In genomic region chr4:153208215-153208614, GRCm38 (mm10) we compare ENCODE assay signal across 30 mouse cellular contexts.
DNase-seq lines count a peak whose midpoint lies in the region; ATAC-seq lines count a peak whose summit lies in the region.
"Had no signal": no experiment of that assay in that cellular context is flagged by ENCODE, and none has a peak within 500 bp of the region (broad histone marks: within the 10 kb centered on the region; RNA-seq: fewer than 3 reads in every experiment).

No protein-coding gene starts in this region.

- H3K27me3 ChIP-seq in kidney, embryonic 15.5 days: peaks cover 3% of the 10 kb centered on the region; the same call in 1 of the 2 replicates
- H3K27me3 ChIP-seq in midbrain, embryonic 11.5 days (ENCODE audit: control insufficient read depth, insufficient read depth, low read length): peaks cover 27% of the 10 kb centered on the region
- peaks cover 79% of the 10 kb centered on the region for H3K27me3 ChIP-seq in midbrain, embryonic 13.5 days
- H3K27me3 ChIP-seq in limb, embryonic 10.5 days (ENCODE audit: low read depth, poor library complexity, severe bottlenecking): peaks cover 13% of the 10 kb centered on the region
- H3K27me3 ChIP-seq: CH12.LX; forebrain, embryonic 15.5 days; heart, embryonic 12.5 days; heart, embryonic 15.5 days; Patski had no signal

- peak overlapping the region; percentile 19; the same call in 1 of the 2 replicates for H3K27ac ChIP-seq in kidney, embryonic 15.5 days
- no peak overlapping the region for H3K27ac ChIP-seq in midbrain, embryonic 11.5 days (ENCODE audit: low read depth, low read length)
- no peak overlapping the region for H3K27ac ChIP-seq in midbrain, embryonic 13.5 days
- H3K27ac ChIP-seq in limb, embryonic 10.5 days: peak overlapping the region; percentile 71
- H3K27ac ChIP-seq: embryonic facial prominence, embryonic 10.5 days; embryonic facial prominence, embryonic 13.5 days; forebrain, embryonic 12.5 days; forebrain, embryonic 15.5 days; heart, embryonic 15.5 days had no signal

- H3K4me3 ChIP-seq in kidney, embryonic 15.5 days (replicated peaks): no peak overlapping the region
- H3K4me3 ChIP-seq in midbrain, embryonic 11.5 days (ENCODE audit: low read depth, low read length): no peak overlapping the region
- no peak overlapping the region for H3K4me3 ChIP-seq in midbrain, embryonic 13.5 days (replicated peaks)
- H3K4me3 ChIP-seq in limb, embryonic 10.5 days: no peak overlapping the region
- H3K4me3 ChIP-seq: embryonic facial prominence, embryonic 10.5 days; embryonic facial prominence, embryonic 13.5 days; erythroblast, embryonic 14.5 days; forebrain, embryonic 12.5 days; forebrain, embryonic 15.5 days; heart, embryonic 12.5 days; heart, embryonic 15.5 days; hindbrain, embryonic 10.5 days; hindbrain, embryonic 13.5 days had no signal

- WGBS in kidney, embryonic 15.5 days: 36% methylated on average over 6 of the region's 6 CpGs
- 76% methylated on average over 6 of the region's 6 CpGs for WGBS in midbrain, embryonic 11.5 days
- 70% methylated on average over 6 of the region's 6 CpGs for WGBS in midbrain, embryonic 13.5 days
- 84% methylated on average over 6 of the region's 6 CpGs for WGBS in limb, embryonic 10.5 days

- no peak overlapping the region for H3K9ac ChIP-seq in kidney, embryonic 15.5 days
- no peak overlapping the region for H3K9ac ChIP-seq in midbrain, embryonic 11.5 days (ENCODE audit: low read length)
- no peak overlapping the region for H3K9ac ChIP-seq in midbrain, embryonic 13.5 days (replicated peaks)
- H3K9ac ChIP-seq: embryonic facial prominence, embryonic 13.5 days; forebrain, embryonic 12.5 days; forebrain, embryonic 15.5 days; heart, embryonic 12.5 days; heart, embryonic 15.5 days; hindbrain, embryonic 13.5 days had no signal

- peaks cover 37% of the 10 kb centered on the region for H3K4me1 ChIP-seq in kidney, embryonic 15.5 days
- H3K4me1 ChIP-seq in midbrain, embryonic 11.5 days (ENCODE audit: control insufficient read depth, insufficient read depth, low read length): peaks cover 2% of the 10 kb centered on the region; the same call in 1 of the 2 replicates
- H3K4me1 ChIP-seq in midbrain, embryonic 13.5 days (replicated peaks): peaks cover 23% of the 10 kb centered on the region
- H3K4me1 ChIP-seq in limb, embryonic 10.5 days: peaks cover 77% of the 10 kb centered on the region
- H3K4me1 ChIP-seq: heart, embryonic 15.5 days had no signal

- H3K9me3 ChIP-seq in kidney, embryonic 15.5 days (replicated peaks): no peaks in the 10 kb centered on the region
- H3K9me3 ChIP-seq in midbrain, embryonic 11.5 days (ENCODE audit: control insufficient read depth, low read length): no peaks in the 10 kb centered on the region
- H3K9me3 ChIP-seq in midbrain, embryonic 13.5 days: no peaks in the 10 kb centered on the region
- no peaks in the 10 kb centered on the region for H3K9me3 ChIP-seq in limb, embryonic 10.5 days (replicated peaks)
- H3K9me3 ChIP-seq: embryonic facial prominence, embryonic 10.5 days; embryonic facial prominence, embryonic 13.5 days; forebrain, embryonic 12.5 days; forebrain, embryonic 15.5 days; heart, embryonic 12.5 days; heart, embryonic 15.5 days; hindbrain, embryonic 10.5 days; hindbrain, embryonic 13.5 days had no signal

- H3K36me3 ChIP-seq in kidney, embryonic 15.5 days: no peaks in the 10 kb centered on the region
- no peaks in the 10 kb centered on the region for H3K36me3 ChIP-seq in midbrain, embryonic 11.5 days (ENCODE audit: control insufficient read depth, insufficient read depth, low read length)
- no peaks in the 10 kb centered on the region for H3K36me3 ChIP-seq in midbrain, embryonic 13.5 days
- no peaks in the 10 kb centered on the region for H3K36me3 ChIP-seq in limb, embryonic 10.5 days
- H3K36me3 ChIP-seq: embryonic facial prominence, embryonic 10.5 days; embryonic facial prominence, embryonic 13.5 days; forebrain, embryonic 12.5 days; forebrain, embryonic 15.5 days; G1E; heart, embryonic 12.5 days; heart, embryonic 15.5 days; hindbrain, embryonic 10.5 days; hindbrain, embryonic 13.5 days had no signal

- DNase-seq in kidney, postnatal 36 days: no peak
- DNase-seq in midbrain, embryonic 11.5 days (ENCODE audit: low spot score, missing footprints): peak; percentile 19
- no peak for DNase-seq in limb, embryonic 10.5 days (ENCODE audit: low spot score)
- no peak for DNase-seq in thymus, postnatal 4 days
- no peak for DNase-seq in thymus, postnatal 0 days (ENCODE audit: low spot score)
- DNase-seq: adrenal gland, postnatal 14 days; B cell, adult 2 months; cerebellum, adult 11-12 months; cerebellum, adult 8-10 months; cerebellum, postnatal 10 days; cerebellum, postnatal 36 days; embryo, embryonic 11 days; gastrocnemius, postnatal 25 days; heart, adult 18-20 months; heart, postnatal 10 days; heart, postnatal 36 days had no signal

- ATAC-seq in kidney, embryonic 15.5 days (replicated peaks; ENCODE audit: low FRiP score): 0 out of 2 replicates have a peak, but pooled peaks have one; percentile 11
- no peak for ATAC-seq in midbrain, embryonic 11.5 days (ENCODE audit: low FRiP score)
- ATAC-seq in midbrain, embryonic 13.5 days: no peak
- ATAC-seq: forebrain, embryonic 15.5 days; Patski had no signal

- no peak overlapping the region for H3K4me2 ChIP-seq in kidney, embryonic 15.5 days
- H3K4me2 ChIP-seq in midbrain, embryonic 11.5 days: no peak overlapping the region
- H3K4me2 ChIP-seq in midbrain, embryonic 13.5 days (replicated peaks): no peak overlapping the region
- H3K4me2 ChIP-seq: embryonic facial prominence, embryonic 13.5 days; forebrain, embryonic 12.5 days; forebrain, embryonic 15.5 days; heart, embryonic 12.5 days; heart, embryonic 15.5 days; hindbrain, embryonic 13.5 days had no signal

Comparison
In these comparisons a context has a peak if more than half of its experiments do, and no peak if none do; other contexts are left out.
1. H3K27ac ChIP-seq: peak in kidney, embryonic 15.5 days (single experiment) and limb, embryonic 10.5 days (single experiment); none in midbrain, embryonic 11.5 days (single experiment) and midbrain, embryonic 13.5 days (single experiment).